Mouse (Mus musculus) left cerebral cortex, postnatal 10 days (tissue): Measurements from ENCODE around the gene Slc36a3. TPM values are rescaled to one million over a fixed set of nuclear protein-coding genes. Genes with fewer than 3 reads are reported as not detected.
"Not testable (repeated sequence)": the region's sequence is repeated elsewhere in the genome, so short reads cannot be mapped to it uniquely, and the experiment has no call there.

Experiments
- DNase-seq, 2 experiments: peaks; one replicate each; pipeline ENCODE4 v3.0.0; 2021 to 2022; ENCODE audit warnings: low spot score in 2 of 2, mixed read lengths in 1 of 2; ENCODE audit errors: extremely low spot score in 1 of 2
- intact Hi-C: fragments of 180-260 bp; cut with DNase I; formaldehyde crosslinking; loops from one replicate; pipeline ENCODE4 v1.15.1; 2025
- total RNA-seq, 2 experiments: library from RNA; stranded (reverse); gene quantifications; 2 replicates each; pipeline ENCODE4 v1.2.3; 2021

Slc36a3 gene
- total RNA-seq, 2 experiments from 2014 or later, result not detected

GRCm38 (mm10) chr11:55114291-55114690, 37.2 kb downstream of the Slc36a3 start:
- intact Hi-C loops, result no loop called here
- DNase-seq, result no peak

DNA sequence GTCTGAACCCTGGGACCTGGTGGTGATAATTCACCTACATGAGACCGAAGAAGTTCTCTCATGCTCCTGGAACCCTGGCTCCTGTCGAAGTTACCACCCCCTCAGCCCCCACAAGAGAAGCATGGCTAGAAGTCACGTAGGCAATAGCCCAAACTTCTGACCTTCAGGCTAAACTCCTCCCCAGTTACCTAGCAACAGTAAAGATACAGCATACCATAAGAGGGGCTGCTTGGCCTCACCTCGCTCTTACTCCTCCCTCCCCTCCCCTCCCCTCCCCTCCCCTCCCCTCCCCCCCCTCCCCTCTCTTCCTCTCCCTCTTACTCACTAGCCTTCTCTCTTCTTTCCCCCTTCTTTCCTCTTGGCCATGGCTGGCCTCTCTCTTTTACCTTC, 37.7 kb downstream of the Slc36a3 start:
- intact Hi-C loops, DNase-seq: not testable (repeated sequence)

DNA sequence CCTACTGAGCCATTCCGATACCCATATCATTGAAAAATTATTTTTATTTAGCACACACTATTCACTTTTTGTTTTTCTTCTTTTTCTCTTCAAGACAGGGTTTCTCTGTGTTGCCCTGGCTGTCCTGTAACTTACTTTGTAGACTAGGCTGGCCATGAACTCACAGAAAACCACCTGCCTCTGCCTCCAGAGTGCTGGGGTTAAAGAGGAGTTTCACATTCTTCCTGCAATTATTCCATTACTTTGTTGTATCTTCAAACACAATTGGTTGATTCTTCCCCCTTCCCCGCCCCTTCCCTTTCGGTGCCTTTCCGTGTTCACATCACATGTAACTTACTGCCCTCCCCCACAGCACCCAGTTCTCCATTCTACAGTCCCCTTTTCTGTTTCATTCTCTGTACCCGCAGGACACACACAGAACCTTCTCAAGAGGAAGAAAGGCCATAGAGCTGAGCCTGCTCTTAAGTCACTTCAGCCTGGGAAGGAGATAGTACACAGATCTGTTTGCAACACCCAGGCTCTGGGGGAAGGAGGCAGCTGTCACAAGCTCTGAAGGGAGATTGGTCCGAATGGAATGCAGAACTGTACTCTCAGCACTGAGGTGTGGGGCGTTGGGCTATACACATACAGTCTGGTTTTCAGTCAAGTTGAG, 38.2 kb downstream of the Slc36a3 start:
- no peak for DNase-seq
- intact Hi-C loops, result no loop called here

- DNase-seq, result no peak
- intact Hi-C loops, result no loop called here
Observed at GRCm38 (mm10) chr11:55110566-55111169, 40.8 kb downstream of the Slc36a3 start.

- no peak for DNase-seq
- intact Hi-C loops, result no loop called here
Observed at GRCm38 (mm10) chr11:55109521-55110300, 41.8 kb downstream of the Slc36a3 start.

GRCm38 (mm10) chr11:55106636-55107035, 44.9 kb downstream of the Slc36a3 start:
- intact Hi-C loops, result no loop called here
- DNase-seq, result no peak

DNA sequence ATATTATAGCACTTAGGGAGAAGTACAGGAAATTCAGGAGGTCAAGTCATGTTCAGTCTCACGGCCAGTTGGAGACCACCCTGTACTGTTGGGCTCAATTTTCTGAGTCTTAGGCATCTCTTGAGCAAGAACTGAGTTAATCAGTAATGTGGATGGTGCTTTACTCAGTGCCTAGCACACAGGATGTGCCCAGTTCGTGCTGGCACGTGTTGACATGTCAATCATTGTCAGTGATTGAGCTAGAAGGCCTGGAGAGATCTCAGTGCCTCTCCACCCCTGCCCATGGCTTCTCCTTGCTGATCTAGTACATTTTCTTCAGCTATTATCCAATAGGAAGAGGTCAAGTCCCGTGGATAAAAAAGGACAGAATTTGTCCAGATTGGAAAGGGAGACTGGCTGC, 46.1 kb downstream of the Slc36a3 start:
- DNase-seq, result no peak
- intact Hi-C loops, result no loop called here

- intact Hi-C loops, result no loop called here
Observed at GRCm38 (mm10) chr11:55103229-55103628, 48.3 kb downstream of the Slc36a3 start.

DNA sequence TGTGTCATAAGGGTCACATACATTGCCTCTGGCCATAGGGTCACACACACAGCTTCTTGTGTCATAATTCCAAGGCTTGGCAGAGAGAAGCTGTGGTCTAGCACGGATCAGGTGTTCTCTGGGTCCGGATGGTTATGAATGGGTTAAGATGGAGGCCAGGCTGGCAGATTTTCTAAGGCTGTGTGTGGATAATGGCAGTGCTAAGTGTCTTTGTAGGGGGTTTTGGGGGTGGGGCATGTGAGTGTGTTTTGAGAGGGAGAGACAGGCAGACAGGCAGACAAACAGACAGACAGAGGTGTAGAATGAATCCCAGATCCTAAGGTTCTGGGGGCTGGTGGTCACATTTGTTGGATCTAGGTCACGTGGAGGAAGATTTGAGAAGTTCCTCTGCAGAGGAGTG, 49.5 kb downstream of the Slc36a3 start:
- intact Hi-C loops, result no loop called here
- DNase-seq, result no peak

More at GRCm38 (mm10) chr11:55103229-55103628, 48.3 kb downstream of the Slc36a3 start:
- DNase-seq, result no peak

DNA sequence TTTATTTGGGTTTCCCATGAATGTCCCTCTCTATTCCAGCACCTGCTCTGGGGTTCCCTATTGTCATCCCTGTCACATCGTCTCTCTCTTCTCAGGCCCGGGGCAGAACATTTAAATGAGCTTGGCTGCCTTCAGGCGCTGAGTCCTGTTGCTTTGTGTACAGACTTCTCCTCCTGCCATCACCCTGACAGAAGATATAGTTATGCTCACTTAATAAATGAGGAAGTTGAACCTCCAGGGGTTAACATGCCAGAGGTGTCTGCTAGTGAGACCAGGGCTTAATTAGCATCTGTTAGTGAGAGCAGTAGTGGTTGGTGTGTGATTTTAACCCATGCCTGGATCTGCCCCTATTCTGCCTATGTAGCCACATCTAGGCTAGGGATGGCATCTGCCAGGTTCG, 51.6 kb downstream of the Slc36a3 start:
- intact Hi-C loops, result no loop called here
- DNase-seq, result no peak

DNA sequence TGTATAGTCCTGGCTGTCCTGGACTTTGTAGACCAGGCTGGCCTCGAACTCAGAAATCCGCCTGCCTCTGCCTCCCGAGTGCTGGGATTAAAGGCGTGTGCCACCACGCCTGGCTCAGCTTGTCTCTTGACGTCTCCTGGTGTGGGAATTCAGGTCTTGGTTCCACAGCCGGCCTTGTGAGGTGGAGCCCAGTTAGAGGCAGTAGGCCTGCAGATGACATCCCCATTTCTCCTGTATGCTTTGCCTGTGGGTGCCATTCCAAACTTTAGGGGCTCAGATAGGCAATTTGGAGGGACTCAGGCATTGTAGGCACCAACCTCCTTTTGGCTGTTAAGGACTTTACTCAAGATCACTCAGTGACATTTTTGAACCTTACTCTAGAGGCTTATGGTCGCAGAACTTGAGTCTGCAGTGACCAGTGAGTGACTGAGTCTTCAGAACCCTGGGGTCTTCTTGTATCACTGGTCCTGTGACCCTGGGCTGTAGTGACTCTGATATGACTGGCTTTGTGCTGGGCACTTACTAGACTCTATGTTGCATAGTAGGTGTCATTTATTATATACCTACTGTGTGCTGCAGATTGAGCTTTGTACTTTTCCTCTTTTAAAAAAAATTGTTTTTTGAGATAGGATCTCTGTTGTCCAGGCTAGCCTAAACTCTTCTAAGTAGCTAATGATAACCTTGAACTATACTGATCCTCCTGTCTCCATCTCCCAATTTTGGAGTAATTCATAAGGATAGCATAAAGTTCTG, 52.3 kb downstream of the Slc36a3 start:
- DNase-seq, result no peak
- intact Hi-C loops, result no loop called here

GRCm38 (mm10) chr11:55098189-55098915, 53.2 kb downstream of the Slc36a3 start:
- DNase-seq, result no peak
- intact Hi-C loops, result no loop called here

DNA sequence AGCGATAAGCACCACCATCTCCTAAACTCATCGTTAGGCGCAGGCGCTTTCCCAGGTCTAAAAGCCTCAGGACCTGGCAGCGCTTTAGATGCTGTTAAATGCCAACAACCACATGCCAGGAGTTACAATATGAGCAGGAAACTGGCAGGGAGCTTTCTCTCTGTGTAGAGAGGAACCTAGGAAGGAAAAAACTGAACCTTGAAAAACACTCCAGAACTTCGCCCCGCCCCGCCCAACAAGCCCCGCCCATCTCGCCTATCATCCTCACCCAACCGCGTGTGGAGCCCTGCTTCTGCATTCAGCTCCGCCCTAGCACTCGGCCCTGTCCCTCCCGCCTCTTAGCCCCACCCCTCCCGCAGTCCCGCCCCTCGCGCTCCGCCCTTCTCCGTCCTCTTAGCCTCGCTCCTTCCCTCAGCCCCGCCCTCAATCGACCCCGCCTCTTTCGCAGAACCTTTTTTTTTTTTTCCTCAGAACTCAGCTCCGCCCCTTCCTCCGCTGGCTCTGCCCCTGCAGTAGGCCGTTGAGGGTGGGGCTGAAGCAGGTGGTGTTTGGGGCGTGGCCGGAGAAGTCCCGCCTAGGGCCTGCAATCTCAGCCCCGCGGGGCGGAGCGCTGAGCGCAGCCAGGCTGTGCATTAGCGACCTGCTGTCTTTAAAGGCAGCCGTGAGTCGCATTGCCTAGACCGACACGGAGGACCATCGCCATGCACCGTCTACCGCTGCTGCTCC, 53.9 kb downstream of the Slc36a3 start, which contains the start of gene Gm2a:
Gene Gm2a (plus strand): TSS at position 653 of the 726 bp plus-strand sequence.
- DNase-seq, result peak; percentile 92 to 97
- intact Hi-C loops, result no loop called here

DNA sequence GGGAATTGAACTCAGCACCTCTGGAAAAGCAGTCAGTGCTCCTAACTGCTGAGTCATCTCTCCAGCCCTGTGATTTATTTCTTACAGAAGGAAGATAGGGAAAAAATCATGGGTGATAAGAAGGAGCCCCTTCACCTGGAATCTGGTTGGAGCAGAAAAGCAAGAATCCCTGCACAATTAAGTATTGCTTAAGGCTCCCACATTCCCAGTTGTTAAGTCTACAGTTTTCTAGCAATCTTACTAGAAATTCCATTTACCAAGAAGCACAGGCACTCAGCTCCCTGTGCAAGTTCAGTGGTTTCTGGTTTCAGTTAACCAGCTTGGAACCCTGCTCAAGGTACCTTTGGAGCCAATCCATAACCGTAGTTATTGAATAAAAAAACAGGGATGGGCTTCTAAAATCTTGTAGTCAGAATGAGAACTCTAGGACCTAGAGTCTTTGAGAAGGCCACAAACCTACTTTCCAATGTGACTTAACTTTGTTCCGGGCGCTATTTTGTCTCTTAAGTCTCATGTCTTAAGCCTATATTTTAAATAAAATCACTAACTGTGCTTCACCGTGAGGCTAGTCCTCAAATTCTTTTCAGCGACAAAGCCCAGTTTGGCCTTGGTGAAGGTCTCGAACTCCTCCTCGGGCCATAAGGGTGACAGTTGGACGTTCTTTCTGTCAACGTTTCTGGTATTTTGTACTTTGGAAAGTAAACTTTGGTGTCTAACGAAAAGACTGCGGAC, 54.6 kb downstream of the Slc36a3 start:
- intact Hi-C loops, result no loop called here
- DNase-seq, result no peak

DNA sequence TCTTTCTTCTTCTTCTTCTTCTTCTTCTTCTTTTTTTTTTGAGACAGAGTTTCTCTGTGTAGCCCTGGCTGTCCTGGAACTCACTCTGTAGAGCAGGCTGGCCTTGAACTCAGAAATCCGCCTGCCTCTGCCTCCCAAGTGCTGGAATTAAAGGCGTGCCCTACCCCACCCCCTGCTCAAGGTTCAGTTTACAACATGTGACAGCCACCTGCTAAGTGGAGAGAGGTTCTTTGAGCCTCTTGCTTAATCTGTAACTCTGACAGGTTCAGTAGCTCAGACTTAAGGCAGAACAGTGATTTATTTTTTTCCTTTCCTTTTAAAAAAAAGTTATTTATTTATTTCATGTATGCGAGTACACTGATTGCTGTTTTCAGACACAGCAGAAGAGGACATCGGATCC, 55.2 kb downstream of the Slc36a3 start:
- intact Hi-C loops, DNase-seq: not testable (repeated sequence)

DNA sequence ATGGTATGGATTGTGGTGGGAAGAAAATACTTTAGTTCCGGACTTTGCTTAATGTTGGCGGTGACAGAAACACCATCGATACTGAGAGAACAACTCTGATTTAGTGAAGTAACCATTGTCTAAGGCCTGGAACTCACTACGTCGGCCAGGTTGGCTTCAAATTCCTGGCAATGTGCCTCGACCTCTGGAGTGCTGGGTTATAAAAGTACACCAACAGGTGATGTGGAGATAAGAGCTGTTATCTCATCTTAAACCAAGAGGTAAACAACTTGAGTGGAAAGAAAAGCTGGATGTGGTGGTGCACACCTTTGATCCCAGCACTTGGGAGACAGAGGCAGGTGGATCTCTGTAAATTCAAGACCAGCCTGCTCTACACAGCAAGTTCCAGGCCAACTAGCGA, 58.4 kb downstream of the Slc36a3 start:
- intact Hi-C loops, result no loop called here
- DNase-seq, result no peak

DNA sequence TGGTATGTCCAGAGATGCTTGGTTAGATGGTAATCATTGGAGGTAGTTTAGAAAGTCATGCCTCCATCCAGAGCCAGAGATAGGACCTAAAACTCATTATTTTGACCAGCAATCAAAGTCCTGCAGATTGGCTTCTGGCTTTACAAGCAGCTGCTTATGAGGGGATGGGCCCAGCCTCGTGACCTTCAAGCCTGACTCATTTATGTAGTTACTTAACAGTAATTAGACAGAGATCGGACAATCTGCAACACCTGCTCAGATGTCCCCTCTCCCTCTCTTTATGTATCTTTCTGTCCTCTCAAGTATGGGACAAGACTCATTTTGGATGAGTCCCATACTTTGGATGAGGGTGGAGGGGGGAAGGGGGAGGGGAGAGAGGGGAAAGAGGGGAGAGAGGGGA, 61.6 kb downstream of the Slc36a3 start:
- no peak for DNase-seq
- intact Hi-C loops, result loop anchor here (5.0 kb wide), 2 partner anchors 48 to 93 kb away; no protein-coding TSS in a partner anchor
